Mouse (Mus musculus): Measurements from ENCODE around the gene Zswim4.

Zswim4 gene

DNA sequence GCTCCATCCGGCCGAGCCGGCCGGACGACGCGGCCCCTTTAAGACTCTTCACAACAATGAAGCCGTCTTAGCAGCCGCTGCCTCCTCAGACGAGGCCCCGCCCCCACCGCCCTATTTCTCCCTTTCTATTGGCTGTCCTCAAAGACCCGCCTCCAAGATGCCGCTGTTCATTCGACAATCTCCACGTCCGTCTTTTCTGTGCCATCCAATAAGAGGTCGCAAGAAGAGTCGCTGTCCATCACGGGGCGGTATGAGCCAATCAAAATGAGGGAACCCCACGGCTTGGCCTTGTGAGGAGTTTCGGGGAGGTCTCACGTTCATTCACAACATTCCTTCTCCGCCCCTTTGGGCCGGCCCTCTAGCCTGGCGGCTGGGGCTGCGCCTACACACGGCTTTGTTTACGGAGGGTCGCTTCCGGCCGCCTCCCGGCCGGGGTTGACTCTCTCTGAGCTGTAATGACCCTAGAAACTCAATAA, at the start of gene Zswim4:
Zswim4 (minus strand) TSS at position 58 of the 476 bp plus-strand sequence.
- peak; percentile 100 for DNase-seq (ENCODE audit: low spot score)

DNA sequence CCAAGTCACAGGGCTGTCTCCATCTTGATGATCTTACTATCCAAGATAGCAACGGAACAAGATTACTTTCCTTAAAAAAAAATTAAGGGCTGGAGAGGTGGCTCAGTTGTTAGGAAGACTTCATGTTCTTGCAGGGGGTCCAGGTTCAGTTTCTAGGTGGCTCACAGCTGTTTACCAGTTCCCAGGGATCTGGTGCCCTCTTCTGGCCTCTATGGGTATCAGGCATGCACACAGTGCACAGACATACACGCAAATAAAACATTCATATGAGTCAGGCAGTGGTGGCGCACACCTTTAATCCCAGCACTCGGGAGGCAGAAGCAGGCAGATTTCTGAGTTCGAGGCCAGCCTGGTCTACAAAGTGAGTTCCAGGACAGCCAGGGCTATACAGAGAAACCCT, 48.8 kb upstream of the Zswim4 start:
- DNase-seq (ENCODE audit: low spot score): peak; percentile 70

DNA sequence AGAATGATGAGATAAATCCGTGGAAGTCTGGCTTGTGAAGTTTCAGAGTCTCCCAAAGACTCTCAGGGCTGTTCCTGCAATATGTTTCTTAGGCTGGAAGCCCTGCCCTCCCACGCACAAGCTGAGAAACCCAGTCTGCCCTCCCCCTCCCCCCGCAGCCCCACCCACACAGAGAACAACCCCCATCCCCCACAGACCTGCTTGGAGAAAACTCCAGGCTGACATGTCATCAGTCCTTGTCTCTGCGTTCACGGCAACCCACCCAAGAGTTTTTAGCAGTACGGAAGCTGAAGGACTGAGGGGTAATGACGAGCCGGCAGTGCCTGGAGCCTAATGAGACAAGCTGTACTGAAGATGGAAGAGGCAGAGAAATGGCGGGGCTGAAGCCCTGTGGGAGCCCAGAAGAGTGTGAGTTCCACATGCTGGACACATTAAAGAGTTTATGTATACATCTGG, 47.8 kb upstream of the Zswim4 start:
- DNase-seq (ENCODE audit: low spot score): peak; percentile 62

DNA sequence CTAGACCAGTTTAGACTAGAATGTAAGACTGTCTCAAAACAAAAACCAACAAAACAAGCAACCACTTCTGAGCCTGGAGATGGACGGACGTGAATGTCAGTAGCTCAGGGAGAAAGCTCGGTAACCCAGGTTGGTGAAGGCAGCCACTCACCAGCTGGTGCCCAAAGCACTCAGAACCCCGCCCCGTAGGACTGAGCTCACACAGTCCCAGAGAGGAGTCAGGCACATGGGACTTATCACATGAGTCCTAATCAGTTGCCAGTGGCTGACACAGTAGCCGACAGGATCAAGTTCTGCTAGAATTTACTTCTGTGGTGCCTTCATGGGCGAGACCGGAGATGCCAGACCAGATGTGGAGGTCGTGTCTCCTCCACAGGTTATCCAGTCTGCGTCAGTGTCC, 43.9 kb upstream of the Zswim4 start:
- DNase-seq (ENCODE audit: low spot score): no peak

DNA sequence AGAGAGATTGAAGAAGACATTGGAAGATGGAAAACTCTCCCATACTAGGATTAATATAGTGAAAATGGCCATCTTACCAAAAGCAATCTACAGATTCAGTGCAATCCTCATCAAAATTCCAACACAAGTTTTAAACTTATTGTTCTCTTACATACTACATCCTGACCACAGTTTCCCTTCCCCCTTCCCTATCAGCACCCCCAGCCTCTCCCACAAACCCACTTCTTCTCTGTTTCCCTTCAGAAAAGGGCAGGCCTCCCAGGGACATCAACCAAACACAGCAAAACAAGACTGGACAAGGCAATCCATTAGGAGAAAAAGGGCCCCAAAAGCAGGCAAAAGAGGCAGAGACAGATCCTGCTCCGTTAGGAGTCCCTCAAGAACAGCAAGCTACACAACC, 39.6 kb upstream of the Zswim4 start:
- DNase-seq (ENCODE audit: low spot score): no peak

DNA sequence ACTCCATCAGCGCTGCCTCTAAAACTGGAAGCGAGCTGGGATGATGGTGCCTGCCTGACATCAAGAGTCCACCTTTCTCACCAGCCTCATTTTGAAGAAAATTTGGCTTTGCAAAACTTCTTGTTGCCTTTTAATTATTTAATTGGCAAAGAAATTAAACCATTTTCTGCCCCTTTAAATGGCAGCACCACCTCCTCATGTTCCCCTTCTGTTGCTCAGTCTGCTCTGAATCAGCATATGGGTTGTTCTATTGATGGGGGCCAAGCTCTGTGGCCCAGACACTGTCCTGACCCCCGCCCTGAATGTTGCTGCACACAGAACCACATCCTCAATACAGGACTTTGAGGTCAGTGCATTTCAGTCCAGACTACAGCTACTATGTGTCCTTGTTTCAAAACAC, 37.1 kb upstream of the Zswim4 start:
- DNase-seq (ENCODE audit: low spot score): no peak

DNA sequence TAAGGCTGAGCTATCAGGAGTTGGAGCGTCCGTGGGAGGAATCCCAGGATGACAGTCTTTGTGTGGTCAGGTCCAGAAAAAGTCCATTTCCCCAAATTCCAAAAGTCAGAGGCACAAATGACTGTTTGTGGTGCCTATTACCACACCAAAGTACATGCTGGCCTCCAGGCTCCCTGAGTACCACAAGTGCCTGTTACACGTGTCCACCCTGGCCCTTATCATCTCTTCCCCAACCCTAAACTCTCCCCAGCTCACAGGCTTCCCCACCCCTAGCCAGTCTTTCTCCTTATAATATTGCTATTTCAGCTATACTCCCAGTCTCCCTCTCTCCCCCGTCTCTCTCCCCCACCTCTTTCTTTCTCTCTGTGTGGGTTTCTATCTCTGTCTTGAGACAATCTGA, 35.4 kb upstream of the Zswim4 start:
- no peak for DNase-seq (ENCODE audit: low spot score)

DNA sequence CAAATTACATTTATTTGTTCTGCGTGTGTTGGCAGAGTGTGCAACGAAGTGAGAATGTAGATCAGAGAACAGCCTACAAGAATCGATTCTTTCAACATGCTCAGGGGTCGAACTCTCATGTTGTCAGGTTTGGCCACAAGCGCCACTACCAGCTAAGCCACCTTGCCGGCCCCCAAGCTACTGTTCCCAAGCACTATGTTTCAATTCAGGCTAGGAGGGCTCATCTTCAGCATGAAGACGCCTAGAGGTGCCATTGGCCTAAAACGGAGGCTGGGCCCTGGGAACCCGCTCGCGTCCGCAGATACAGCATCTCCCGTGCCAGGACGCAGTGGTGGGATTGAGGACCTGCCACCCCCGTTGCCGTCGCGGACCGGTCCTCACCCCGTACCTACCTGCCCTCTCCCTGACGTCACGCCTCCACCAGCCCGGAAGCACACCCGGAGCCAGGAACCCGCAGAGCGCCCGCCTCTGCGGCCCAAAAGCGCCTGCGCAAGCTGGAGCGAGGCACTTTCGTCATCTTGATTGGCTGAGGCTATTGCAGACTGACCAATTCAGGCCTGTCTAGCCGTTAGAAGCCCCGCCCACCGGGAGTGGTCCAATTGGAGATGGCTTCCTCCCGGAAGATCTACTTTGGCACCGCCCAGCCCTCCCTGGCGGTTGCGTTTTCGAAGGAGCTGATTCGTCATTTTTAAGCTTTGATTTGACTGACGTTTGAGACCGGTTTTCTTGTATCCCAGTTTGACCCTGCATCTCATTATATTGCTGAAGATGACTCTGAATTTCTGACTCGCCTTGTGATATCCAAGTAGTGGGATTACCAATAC, 33.3 kb upstream of the Zswim4 start, which contains the start of gene Ccdc130:
Ccdc130 (minus strand) TSS at position 431 of the 824 bp plus-strand sequence.
- peak; percentile 100 for DNase-seq (ENCODE audit: low spot score)

DNA sequence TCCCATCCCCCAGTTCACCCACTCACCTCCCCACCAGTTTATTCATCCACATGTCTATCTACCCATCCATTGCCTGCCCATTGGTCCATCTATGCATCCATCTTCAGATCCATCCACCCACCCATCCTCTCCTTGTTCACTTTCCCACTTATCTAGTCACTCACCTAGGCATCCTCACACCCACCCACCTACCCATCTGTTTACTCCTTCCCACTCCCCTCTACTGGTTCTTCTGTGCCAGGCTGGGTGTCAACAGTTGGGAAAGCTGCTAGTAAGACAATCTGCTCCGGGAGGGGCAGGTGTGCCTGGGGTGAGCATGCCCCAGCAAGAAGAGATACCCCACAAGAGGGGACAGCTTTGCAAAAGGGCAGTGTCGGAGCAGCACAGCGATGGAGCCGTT, 24.2 kb upstream of the Zswim4 start:
- no peak for DNase-seq (ENCODE audit: low spot score)

DNA sequence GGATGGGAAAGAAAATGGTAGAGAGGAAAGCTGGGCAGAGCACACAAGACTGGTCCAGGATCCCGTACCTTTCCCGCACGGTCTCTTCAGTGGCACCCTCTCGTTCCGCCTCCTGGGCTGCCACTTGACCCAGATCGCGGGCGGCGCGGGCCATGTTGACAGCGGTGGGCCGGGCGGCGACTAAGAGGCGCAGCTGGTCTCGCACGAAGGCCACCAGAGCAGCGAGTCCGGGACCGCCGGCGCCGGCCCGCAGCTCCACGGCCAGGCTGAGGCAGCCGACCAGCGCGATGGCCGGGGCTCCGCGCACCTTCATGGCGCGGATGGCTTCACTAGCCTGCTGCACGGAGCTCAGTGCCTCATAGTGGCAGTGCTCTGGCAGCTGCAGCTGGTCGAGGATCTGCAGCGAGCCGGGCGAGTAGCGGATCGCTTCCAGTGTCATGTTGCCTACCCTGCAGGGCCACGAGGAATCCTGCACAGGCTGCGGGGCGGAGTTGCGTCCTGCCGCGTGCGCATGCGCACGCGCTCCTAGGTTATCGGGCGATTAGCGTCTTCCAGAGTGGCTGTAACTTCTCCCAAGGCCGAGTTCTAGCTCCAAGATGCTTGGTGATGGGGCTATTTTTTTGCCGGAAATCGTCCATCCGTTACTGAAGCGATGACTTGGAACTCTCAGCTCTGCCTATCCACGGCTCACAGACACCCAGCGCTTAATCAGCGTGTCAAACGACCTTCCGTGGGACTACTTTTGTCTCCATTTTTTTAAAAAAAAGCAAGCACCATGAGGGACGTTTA, 20.2 kb upstream of the Zswim4 start, which contains the start of gene Mri1:
Mri1 (minus strand) TSS at position 505 of the 789 bp plus-strand sequence.
- peak; percentile 94 for DNase-seq (ENCODE audit: low spot score)

DNA sequence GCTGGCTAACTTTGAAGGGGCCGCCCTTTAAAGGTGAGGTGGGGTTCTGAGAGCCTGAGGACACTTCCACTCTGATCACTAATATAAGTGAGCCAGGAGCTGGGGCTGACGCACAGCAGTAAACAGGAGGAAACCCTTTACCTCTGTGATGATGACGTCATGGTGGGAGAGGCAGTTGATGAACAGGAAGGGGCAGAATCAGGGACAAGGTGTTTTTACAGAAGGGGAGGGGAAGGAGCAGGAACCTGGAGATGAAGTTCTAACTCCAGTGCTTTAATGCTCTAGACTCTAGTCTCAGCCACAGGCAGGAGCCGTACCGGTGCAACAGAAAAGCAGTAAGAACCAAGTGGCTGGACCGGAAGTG, 19.6 kb upstream of the Zswim4 start:
- peak; percentile 63 for DNase-seq (ENCODE audit: low spot score)

DNA sequence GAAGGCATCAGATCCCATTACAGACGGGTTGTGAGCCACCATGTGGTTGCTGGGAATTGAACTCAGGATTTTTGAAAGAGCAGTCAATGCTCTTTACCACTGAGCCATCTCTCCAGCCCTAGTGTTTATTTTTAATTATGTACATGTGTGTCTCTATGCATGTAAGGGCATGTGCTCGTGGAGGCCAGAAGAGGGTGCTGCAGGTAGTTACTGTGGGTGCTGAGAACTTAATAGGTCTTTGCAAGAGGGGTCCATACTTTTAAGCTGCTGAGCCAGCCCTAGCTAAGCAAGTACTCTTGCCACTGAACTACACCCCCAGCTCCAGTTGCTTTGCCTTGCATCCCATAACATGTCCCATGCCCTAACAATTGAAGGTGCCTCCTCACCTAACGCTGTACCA, 19.0 kb upstream of the Zswim4 start:
- no peak for DNase-seq (ENCODE audit: low spot score)

DNA sequence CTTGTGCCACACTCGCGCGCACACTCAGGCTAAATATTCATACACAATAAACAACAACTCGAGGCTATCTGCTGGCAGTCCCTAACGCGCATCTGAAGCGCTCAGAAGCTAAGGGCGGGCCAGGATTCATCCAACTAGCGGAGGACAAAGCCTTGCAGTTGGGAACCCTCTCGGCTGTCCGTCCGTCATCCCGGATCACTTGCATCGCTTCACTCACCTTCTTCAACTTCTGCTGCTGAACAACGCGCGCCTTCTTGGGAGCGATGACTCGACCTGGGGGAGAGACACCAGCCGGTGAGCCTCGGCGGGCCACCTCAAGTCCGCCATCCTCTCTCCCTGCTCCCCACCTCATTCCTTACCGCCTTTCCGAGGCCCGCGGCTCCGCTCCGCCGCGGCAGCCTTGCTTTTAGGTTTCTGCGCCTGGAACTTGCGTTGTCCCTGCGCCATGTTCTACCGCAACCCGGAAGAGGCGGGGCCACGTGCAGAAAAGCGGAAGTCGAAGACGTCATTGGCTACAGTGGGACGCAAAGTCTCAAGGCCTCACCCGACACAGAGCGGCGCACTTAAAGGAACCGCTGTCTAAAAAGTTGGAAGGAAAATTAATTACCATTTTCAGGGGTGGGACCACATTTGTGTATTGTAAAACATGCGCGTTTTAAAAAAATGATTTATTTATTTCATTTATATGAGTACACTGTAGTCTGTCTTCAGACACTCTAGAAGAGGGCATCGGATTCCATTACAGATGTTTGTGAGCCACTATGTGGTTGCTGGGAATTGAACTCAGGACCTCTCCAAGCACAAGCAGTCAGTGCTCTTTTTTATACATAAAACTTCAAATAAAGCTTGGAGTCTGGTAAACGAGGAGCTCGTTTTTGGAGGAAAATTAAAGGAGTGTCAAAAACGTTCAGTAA, 12.7 kb upstream of the Zswim4 start, which contains the start of gene D8Ertd738e:
D8Ertd738e (minus strand) TSS at position 463 of the 914 bp plus-strand sequence.
- DNase-seq (ENCODE audit: low spot score): peak; percentile 97

DNA sequence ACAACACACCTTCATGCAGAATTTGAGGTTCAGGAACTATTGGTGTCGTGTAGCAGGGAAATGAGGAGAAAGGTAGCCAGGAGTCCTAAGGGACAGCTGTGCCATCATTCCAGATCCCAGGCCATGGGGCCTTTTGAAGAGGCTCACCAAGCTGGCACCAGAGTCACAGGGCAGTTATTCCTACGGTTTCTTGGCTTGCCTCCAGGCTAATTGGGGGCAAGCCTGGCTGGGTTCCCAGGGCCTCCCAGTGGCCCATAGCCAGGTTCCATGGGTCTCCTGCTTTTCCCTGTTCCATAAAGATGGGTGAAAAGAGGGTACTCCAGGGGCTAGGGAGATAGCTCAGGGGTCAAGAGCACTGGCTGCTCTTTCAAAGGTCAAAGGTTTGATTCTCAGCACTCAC, 5.0 kb upstream of the Zswim4 start:
- DNase-seq (ENCODE audit: low spot score): no peak

DNA sequence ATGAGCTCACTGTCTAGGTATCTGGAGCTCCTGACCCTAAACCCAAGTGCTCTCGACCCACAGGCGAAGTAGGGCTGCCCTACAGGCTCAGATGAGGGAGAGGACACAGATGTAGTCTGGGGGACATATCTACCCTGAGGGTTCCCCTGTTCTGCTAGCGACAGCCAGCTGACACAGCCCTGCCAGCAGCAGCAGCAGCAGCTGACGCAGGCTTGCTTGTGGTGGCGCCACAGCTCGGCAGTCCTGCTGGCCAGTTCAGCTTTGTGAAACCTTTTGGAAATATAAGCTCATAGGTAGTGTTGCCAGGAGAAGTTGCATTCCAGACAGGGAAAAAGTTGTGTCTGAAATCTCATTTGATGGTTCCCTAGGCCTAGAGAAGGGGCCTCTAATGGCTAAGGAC, 4.3 kb upstream of the Zswim4 start:
- no peak for DNase-seq (ENCODE audit: low spot score)

DNA sequence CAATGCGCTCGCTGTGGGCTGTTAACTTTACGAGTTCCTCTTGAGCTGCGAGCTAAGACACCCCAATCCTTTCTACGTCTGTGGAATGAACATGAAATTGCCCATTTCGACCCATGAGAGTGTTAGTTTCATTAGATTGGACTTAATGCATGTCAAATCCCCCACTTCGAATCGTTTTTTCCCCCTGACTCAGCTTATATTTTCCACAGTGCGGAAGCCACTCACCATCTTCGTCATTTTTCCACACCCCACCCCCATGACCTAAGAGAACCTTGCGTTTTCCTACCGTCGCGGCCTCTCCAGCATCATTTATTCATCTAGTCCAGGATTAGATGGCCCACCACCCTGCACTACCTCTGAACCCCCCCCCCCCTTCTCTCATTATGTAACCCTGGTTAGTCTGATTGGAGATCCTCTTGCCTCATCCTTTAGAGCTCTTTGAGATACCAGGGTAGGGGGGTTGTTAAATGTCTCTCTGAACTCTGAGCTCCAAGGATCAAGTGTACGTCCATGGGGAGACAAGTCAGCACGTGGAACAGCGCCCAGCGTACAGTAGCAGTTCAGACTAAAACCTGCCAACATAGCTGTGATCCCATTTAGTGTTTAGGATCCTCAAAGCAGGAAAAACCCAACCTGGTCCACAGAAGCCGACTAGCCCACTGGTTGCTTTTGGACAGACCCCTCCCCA, 831 bp upstream of the Zswim4 start:
- no peak for DNase-seq (ENCODE audit: low spot score)

DNA sequence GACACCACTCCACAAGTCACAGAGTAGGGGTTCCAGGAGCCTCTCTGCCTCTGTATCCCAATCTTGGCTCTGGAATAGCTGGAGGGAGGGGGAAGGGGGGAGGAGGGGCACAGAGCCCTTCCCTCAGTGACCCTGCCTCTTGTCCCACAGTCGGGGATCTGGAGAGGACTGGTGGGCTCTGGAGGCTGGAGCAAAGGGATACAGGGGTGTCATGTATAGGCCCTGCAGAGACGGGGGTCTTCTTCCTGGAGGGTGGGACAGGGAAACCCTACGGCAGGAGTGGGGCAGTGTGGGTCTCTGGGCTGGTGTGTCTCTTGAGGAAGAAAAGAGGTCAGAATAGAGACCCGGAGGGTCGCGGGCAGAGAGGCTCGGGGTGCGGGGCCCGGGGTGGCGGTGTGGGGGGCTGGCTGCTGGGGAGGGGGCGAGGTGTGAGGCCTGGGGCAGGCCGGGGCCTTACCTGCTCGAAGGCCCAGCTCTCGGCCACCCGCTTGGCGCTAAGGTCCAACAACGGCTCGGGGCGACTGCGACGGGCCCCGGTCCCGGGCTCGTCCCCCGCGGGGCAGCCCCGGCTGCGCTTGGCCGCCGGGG, 351 bp downstream of the Zswim4 start:
- DNase-seq (ENCODE audit: low spot score): peak; percentile 45

DNA sequence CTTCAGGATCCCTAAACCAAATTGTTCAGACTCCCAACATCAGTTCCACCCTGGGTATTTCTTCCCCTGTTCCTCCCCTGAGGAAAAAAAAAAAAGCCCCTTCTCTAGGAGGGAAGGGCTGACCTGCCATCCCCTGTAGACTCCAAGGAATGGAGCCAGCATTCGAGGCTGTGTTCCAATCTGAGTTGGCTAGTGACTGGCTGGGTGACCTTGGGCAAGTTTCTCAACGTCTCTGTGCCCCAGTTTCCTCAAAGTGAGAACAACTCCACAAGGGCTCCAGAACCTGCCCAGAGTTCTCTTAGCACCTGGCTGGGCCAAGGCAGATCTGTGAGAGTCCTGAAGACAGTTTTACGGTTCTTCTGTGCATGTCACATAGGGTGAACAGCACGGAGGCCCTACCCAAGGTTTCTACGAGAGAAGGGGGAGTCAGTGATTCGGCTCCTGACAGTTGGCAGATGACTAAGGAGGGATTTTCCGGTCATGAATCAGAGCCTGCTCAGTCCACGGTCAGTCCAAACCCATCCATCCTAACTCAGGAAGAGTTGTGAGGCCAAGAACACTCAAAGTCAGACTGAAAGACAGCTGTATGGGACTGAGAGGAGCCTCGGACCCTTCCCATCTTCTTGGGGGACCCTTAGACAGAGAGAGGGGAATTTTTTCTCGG, 977 bp downstream of the Zswim4 start:
- DNase-seq (ENCODE audit: low spot score): no peak

DNA sequence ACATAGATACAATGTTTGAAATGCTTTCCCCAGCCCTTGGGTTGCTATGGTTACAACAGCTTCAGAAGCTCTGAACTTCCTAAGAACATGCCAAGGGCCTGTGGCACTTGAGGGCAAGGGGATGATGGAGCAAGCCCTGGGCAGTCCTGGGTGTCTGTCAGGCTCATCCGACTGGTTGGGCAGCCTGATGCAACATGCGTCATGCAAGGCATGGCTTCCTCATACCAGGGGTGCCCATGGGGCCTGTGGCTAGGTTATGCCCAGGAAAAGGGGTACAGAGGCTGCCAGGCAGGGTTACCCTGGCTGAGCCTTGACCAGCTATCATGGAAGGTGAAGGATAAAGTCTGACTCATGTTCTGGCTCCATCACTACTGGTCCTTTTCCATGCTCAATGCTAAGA, 3.8 kb downstream of the Zswim4 start:
- DNase-seq (ENCODE audit: low spot score): no peak

DNA sequence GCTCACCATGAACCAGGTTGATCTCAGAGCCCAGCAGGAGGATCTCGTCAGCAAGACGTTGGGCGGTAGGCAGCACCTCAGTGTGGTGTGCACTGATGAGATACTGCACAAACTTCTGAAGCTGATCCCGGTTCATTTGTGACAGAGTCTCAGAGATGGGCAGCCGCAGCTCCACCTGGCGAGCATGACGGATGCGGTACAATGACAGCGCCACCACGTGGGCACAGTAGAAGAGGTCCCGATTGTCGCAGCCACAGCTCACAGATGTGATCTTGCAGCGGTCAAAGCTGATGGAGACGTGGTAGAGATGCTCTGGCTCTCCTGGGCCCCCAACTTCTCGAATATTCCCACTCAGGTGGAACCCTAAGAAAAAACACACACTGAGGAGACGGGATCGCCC, 6.1 kb downstream of the Zswim4 start:
- peak; percentile 16 for DNase-seq (ENCODE audit: low spot score)
